Mouse (Mus musculus): Measurements from ENCODE around the gene Ralb. TPM values are rescaled to one million over a fixed set of nuclear protein-coding genes. Genes with fewer than 3 reads are reported as not detected.

Ralb gene
- polyA plus RNA-seq, 1 experiment from 2014 or later: 65.3 TPM

DNA sequence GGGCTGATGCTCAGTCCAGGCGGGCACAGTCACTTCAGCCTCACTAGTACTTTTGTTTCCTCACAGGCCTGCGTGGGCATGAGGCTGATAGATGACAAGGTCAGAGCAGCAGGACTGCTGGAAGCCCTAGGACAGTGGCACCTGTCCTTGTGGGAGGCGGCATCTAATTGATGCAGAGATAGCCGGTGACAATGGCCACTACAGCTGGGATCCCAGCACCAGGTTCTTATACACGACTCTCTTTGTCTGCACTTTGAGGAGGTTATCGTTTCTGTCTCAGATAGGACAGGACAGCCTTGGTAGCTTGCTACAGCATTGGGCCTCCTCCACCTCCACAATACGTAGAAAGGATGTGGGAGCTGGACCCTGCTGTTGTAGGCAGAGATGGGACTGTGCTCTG, 18.8 kb upstream of the Ralb start:
- Histone ChIP-seq H3K36me3 (peaks cover 7% of the 10 kb centered on the region; the same call in 1 of the 2 replicates), H3K4me1 (peaks cover 33% of the 10 kb centered on the region), H3K4me2 (no peak overlapping the region), H3K9ac (replicated peaks) (no peak overlapping the region), H3K27ac (replicated peaks) (no peak overlapping the region), H3K27me3 (replicated peaks) (no peaks in the 10 kb centered on the region), H3K9me3 (replicated peaks) (no peaks in the 10 kb centered on the region), H3K4me3 (replicated peaks) (no peak overlapping the region)
- no peak for ATAC-seq (ENCODE audit: low FRiP score)
- 84% methylated on average over 7 of the region's 7 CpGs for WGBS

DNA sequence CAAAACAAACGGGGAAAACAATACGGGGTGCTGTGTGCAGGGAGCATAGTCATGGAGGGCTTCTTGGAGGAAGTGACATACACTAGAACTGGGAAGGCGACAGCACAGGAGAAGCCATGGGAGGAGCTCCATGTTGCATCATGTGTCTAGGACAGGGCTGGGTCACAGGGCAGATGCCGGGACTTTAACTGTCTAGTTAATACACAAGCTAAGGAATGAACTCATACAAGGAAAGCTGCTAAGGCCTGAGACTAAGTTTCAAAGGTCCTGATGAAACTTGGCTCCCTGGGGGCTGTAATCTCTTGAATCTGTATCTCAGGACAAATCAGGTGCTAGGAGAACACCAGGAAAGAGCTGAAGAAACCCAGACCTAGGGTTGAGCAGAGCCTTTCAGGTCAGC, 18.1 kb upstream of the Ralb start:
- WGBS: 90% methylated on average over 4 of the region's 4 CpGs
- 0 out of 2 replicates have a peak, but pooled peaks cover 6% of the 10 kb centered on the region for H3K36me3 ChIP-seq

DNA sequence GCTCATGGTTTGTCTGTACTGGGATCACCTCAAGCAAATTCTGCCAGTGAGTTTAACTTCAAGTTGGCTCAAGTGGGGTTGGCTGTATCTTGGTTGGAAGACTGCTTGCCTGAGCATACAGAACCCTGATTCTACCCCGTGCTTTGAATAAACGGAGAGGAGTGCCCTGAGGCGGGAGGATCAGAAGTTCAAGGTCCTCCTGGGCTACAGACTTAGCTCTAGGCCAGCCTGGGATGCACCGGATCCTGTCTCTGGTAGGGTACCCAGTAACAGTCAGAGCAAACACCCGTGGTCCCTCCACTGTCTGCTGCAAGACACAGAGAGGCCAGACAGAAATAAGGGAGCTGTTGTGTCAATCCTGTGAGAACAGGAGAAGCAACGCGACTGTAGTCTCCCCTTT, 17.1 kb upstream of the Ralb start:
- WGBS: 85% methylated on average over 7 of the region's 7 CpGs
- Histone ChIP-seq H3K36me3 (no peaks in the 10 kb centered on the region), H3K27ac (replicated peaks) (no peak overlapping the region), H3K9ac (replicated peaks) (no peak overlapping the region), H3K9me3 (replicated peaks) (no peaks in the 10 kb centered on the region), H3K4me3 (replicated peaks) (no peak overlapping the region), H3K4me1 (peaks cover 21% of the 10 kb centered on the region), H3K27me3 (replicated peaks) (no peaks in the 10 kb centered on the region), H3K4me2 (no peak overlapping the region)
- no peak for ATAC-seq (ENCODE audit: low FRiP score)

More for the DNA sequence above, 18.1 kb upstream of the Ralb start:
- no peak overlapping the region for H3K4me2 ChIP-seq
- no peaks in the 10 kb centered on the region for H3K27me3 ChIP-seq (replicated peaks)
- no peak overlapping the region for H3K4me3 ChIP-seq (replicated peaks)
- H3K9me3 ChIP-seq (replicated peaks): no peaks in the 10 kb centered on the region
- H3K27ac ChIP-seq (replicated peaks): no peak overlapping the region
- H3K9ac ChIP-seq (replicated peaks): no peak overlapping the region
- H3K4me1 ChIP-seq: peaks cover 31% of the 10 kb centered on the region
- no peak for ATAC-seq (ENCODE audit: low FRiP score)

DNA sequence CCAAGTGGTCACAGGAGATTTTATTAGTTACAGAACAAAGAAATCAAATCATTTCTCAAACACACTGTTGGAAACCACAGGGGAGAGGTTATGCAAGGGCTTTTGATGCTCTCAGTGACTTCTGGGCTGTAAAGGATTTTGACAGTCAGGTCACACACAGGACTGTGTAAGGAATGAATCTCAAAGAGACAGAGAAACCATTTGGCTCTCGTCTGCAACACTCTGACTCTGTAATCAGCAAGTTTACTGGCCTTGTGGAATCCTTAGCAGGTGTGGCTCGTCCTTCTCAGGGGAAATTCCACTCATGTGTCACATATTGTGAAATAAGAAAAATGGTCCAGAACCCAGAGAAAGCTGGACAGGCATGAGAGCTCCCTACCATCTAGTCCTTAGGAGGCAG, 16.4 kb upstream of the Ralb start:
- Histone ChIP-seq H3K27me3 (replicated peaks) (no peaks in the 10 kb centered on the region), H3K4me2 (no peak overlapping the region), H3K4me3 (replicated peaks) (no peak overlapping the region), H3K27ac (replicated peaks) (no peak overlapping the region), H3K36me3 (no peaks in the 10 kb centered on the region), H3K9me3 (replicated peaks) (no peaks in the 10 kb centered on the region), H3K4me1 (peaks cover 15% of the 10 kb centered on the region), H3K9ac (replicated peaks) (no peak overlapping the region)
- 20% methylated on average over 2 of the region's 2 CpGs for WGBS
- ATAC-seq (ENCODE audit: low FRiP score): no peak

DNA sequence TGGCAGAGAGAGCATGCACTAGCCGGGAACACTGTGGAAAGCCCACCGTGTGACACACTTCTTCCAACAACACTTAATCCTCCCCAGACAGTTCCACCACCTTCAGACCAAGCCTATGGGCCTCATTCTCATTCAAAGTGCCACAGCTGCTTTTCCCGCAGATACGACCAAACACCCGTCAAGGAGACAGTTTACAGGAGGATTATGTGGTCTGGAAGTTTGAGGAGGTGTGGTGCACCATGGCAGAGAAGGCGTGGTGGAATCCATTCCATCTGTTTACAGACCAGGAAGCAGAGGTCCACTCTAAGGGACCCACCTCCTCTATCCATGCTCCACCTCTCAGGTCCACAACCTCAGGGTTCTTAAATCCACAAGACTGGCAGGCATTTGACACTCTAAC, 14.7 kb upstream of the Ralb start:
- Histone ChIP-seq H3K36me3 (no peaks in the 10 kb centered on the region), H3K4me3 (replicated peaks) (no peak overlapping the region), H3K4me1 (peaks cover 2% of the 10 kb centered on the region), H3K9me3 (replicated peaks) (no peaks in the 10 kb centered on the region), H3K27me3 (replicated peaks) (no peaks in the 10 kb centered on the region), H3K9ac (replicated peaks) (no peak overlapping the region), H3K27ac (replicated peaks) (no peak overlapping the region), H3K4me2 (no peak overlapping the region)
- no peak for ATAC-seq (ENCODE audit: low FRiP score)
- 84% methylated on average over 6 of the region's 6 CpGs for WGBS

DNA sequence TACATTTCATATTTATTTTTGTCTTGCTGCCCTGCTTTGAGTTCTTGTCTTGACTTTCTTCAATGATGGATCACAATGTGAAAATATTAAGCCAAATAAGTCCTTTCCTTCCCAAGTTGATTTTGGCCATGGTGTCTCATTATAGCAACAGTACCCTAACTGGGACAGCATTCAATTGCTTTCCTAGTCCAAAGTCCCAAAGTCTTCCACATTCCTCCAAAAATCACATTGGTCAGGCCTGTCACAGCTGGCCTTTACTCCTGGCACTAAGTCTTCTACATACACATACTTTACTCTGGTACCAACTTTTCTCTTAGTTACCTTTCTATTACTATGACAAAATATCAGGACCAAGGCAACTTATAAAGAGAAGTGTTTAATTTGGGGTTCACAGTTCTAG, 14.2 kb upstream of the Ralb start:
- Histone ChIP-seq H3K9ac (replicated peaks) (no peak overlapping the region), H3K27me3 (replicated peaks) (no peaks in the 10 kb centered on the region), H3K4me3 (replicated peaks) (no peak overlapping the region), H3K9me3 (replicated peaks) (no peaks in the 10 kb centered on the region), H3K4me1 (no peaks in the 10 kb centered on the region), H3K36me3 (no peaks in the 10 kb centered on the region), H3K4me2 (no peak overlapping the region), H3K27ac (replicated peaks) (no peak overlapping the region)
- no peak for ATAC-seq (ENCODE audit: low FRiP score)

DNA sequence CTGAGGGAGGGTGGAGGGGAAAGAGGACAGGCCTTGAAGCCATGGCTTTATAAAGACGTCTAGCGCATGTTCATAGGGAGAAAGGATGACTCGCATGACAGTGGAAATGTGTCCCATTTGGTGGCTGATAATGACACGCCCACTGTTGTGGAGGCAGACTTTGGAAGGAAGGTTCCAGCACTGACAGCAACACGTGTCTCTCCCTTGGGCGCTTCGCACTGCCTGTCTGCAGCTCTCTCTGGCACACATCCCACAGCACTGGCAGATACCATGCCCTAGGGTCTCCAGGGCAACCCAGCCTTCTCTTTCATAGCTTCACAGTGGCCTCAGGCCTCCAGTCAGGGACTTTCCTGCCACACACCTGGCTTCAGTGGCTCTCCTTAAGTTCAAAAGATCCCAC, 13.5 kb upstream of the Ralb start:
- Histone ChIP-seq H3K27me3 (replicated peaks) (no peaks in the 10 kb centered on the region), H3K4me1 (no peaks in the 10 kb centered on the region), H3K36me3 (no peaks in the 10 kb centered on the region), H3K9me3 (replicated peaks) (no peaks in the 10 kb centered on the region), H3K4me3 (replicated peaks) (no peak overlapping the region), H3K4me2 (no peak overlapping the region), H3K27ac (replicated peaks) (no peak overlapping the region), H3K9ac (replicated peaks) (no peak overlapping the region)
- ATAC-seq (ENCODE audit: low FRiP score): no peak
- WGBS: 75% methylated on average over 7 of the region's 7 CpGs

DNA sequence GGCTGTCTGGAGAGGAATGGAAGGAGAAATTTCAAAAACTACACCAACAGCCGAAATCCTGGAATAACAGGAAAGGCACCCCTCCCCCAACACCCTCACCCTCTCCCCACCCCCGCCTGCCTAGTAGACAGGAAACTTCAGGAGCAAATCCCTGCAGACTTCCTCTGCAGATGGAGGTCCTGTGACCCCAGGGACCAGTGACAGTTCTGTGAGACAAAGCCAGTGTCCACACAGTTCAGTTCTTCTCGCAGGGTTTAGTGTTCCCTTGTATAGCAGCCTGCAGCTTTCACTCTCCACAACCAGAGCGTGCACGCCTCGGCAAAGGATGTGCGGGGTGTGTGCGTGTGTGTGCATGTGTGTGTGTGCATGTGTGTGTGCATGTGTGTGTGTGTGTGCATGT, 6.3 kb upstream of the Ralb start:
- WGBS: 80% methylated on average over 8 of the region's 8 CpGs
- H3K27me3 ChIP-seq (replicated peaks): no peaks in the 10 kb centered on the region
- H3K4me2 ChIP-seq: no peak overlapping the region
- no peak overlapping the region for H3K27ac ChIP-seq (replicated peaks)
- no peaks in the 10 kb centered on the region for H3K4me1 ChIP-seq
- H3K9ac ChIP-seq (replicated peaks): no peak overlapping the region
- no peaks in the 10 kb centered on the region for H3K36me3 ChIP-seq
- no peak overlapping the region for H3K4me3 ChIP-seq (replicated peaks)
- ATAC-seq (ENCODE audit: low FRiP score): no peak
- no peaks in the 10 kb centered on the region for H3K9me3 ChIP-seq (replicated peaks)

DNA sequence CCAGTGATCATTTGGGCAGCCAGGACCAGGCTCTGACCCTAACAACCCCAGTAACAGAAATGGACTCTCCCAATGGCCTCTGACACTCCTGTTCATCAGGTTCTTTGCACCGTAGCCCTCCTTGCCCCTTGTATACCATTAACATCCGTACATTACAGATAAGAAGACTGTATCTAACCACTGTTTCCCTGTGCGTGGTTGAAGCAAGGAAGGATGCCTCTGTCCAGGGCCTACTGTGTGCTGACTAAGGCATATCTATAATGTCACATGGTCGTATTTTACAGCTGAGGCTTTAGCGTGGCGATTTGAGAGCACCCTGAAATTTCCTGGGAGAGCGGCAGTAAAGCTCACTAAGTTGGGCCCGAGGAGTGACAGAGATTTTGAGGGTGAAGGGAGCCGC, 5.8 kb upstream of the Ralb start:
- H3K36me3 ChIP-seq: no peaks in the 10 kb centered on the region
- H3K4me2 ChIP-seq: no peak overlapping the region
- H3K4me3 ChIP-seq (replicated peaks): no peak overlapping the region
- H3K9me3 ChIP-seq (replicated peaks): no peaks in the 10 kb centered on the region
- WGBS: 74% methylated on average over 9 of the region's 9 CpGs
- H3K27me3 ChIP-seq (replicated peaks): no peaks in the 10 kb centered on the region
- H3K4me1 ChIP-seq: 0 out of 2 replicates have a peak, but pooled peaks cover 2% of the 10 kb centered on the region
- ATAC-seq (ENCODE audit: low FRiP score): no peak
- no peak overlapping the region for H3K27ac ChIP-seq (replicated peaks)
- H3K9ac ChIP-seq (replicated peaks): no peak overlapping the region

DNA sequence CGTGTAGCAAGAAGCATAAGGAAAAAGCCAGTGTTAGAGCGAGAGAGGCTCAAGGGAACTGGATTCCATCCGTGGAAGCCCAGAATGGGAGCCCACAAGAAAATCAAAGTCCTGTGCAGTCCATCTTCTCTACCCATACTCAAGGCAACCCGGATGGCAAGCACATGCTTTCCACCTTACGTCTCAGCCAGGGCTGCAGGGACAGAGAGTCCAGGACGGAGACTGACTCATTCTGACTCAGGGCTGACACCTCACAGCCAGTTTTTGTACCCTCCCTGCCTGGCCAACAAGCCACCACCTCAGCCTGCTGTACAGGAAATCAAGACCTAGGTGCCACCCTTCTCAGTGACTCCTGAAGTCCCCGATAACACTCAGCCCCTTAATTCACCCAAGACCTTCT, 4.9 kb upstream of the Ralb start:
- Histone ChIP-seq H3K4me2 (no peak overlapping the region), H3K9ac (replicated peaks) (no peak overlapping the region), H3K36me3 (no peaks in the 10 kb centered on the region), H3K4me1 (peaks cover 9% of the 10 kb centered on the region), H3K4me3 (replicated peaks) (no peak overlapping the region), H3K9me3 (replicated peaks) (no peaks in the 10 kb centered on the region), H3K27me3 (replicated peaks) (no peaks in the 10 kb centered on the region), H3K27ac (replicated peaks) (no peak overlapping the region)
- 88% methylated on average over 7 of the region's 7 CpGs for WGBS
- no peak for ATAC-seq (ENCODE audit: low FRiP score)

DNA sequence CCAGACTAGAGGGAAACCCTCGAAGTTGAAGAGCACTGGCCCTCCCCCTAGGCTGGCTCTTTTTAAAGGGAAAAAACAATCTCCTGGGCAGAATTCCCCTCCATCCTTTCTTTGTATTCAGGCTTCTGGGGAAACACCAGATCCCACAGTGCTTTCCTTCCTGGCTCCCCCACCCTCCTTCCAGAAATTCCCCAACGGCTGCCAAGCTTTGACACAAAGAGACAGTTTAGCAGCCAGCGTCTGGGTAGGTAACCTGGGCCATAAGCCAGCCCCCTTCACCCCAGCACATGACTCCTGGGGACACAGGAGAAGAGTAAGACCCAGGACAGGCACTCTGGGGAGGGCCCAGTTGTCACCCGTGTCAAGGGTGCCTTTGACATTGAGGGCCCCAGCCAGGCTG, 4.0 kb upstream of the Ralb start:
- peak overlapping the region; percentile 45; the same call in 1 of the 2 replicates for H3K27ac ChIP-seq (replicated peaks)
- no peak for ATAC-seq (ENCODE audit: low FRiP score)

DNA sequence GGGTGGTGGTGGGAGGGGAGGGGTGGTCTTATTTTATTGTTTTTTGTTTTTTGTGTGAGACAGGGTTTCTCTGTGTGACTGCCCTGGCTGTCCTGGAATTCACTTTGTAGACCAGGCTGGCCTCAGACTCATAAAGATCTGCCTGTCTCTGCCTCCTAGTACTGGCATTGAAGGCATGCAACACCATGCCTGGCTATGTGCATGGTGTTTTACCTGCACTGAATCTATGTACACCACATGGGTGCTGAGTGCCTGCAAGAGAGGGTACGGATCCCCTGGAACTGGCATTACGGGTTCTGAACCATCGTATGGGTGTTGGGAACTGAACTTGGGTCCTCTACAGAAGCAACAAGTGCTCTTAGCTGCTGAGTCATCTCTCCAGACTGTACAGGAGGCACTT, 1.4 kb upstream of the Ralb start:
- WGBS: 94% methylated on average over 3 of the region's 3 CpGs
- no peak overlapping the region for H3K4me2 ChIP-seq
- no peak overlapping the region for H3K9ac ChIP-seq (replicated peaks)
- no peak for ATAC-seq (ENCODE audit: low FRiP score)
- H3K4me1 ChIP-seq: peaks cover 29% of the 10 kb centered on the region
- H3K4me3 ChIP-seq (replicated peaks): no peak overlapping the region
- no peaks in the 10 kb centered on the region for H3K36me3 ChIP-seq
- no peaks in the 10 kb centered on the region for H3K9me3 ChIP-seq (replicated peaks)
- H3K27me3 ChIP-seq (replicated peaks): no peaks in the 10 kb centered on the region
- H3K27ac ChIP-seq (replicated peaks): no peak overlapping the region

More for the DNA sequence above, 4.0 kb upstream of the Ralb start:
- Histone ChIP-seq H3K4me3 (replicated peaks) (no peak overlapping the region), H3K9ac (replicated peaks) (no peak overlapping the region), H3K36me3 (no peaks in the 10 kb centered on the region), H3K4me2 (no peak overlapping the region), H3K27me3 (replicated peaks) (no peaks in the 10 kb centered on the region), H3K4me1 (peaks cover 17% of the 10 kb centered on the region), H3K9me3 (replicated peaks) (no peaks in the 10 kb centered on the region)
- WGBS: 50% methylated on average over 4 of the region's 4 CpGs

DNA sequence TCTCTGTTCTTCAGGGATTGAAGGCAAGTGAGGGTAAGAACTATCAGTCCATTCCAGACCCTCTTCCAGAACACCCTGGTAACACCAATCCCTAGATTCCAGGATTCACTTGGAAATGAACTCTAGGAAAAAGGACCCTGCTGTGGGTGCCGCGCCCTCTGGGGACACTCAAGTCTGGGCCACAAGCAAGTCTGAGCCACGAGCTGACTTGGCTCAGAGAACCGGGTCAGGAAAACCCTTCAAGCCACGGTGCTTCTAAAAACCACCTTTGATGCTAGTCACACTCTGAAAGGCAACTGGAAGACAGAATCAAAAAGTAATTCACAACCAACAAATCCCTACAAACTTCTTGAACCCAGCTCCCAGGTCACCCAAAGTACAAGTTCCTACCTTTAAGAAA, 786 bp downstream of the Ralb start:
- Histone ChIP-seq H3K4me1 (peaks cover 29% of the 10 kb centered on the region), H3K36me3 (no peaks in the 10 kb centered on the region), H3K4me2 (peak overlapping the region; percentile 86), H3K9ac (replicated peaks) (peak overlapping the region; percentile 79), H3K9me3 (replicated peaks) (no peaks in the 10 kb centered on the region), H3K4me3 (replicated peaks) (peak overlapping the region; percentile 81), H3K27me3 (replicated peaks) (no peaks in the 10 kb centered on the region), H3K27ac (replicated peaks) (peak overlapping the region; percentile 11; the same call in 1 of the 2 replicates)
- 27% methylated on average over 5 of the region's 5 CpGs for WGBS
- ATAC-seq (ENCODE audit: low FRiP score): no peak

All from neural tube, embryonic 15.5 days (tissue).